In the genomic region with DNA sequence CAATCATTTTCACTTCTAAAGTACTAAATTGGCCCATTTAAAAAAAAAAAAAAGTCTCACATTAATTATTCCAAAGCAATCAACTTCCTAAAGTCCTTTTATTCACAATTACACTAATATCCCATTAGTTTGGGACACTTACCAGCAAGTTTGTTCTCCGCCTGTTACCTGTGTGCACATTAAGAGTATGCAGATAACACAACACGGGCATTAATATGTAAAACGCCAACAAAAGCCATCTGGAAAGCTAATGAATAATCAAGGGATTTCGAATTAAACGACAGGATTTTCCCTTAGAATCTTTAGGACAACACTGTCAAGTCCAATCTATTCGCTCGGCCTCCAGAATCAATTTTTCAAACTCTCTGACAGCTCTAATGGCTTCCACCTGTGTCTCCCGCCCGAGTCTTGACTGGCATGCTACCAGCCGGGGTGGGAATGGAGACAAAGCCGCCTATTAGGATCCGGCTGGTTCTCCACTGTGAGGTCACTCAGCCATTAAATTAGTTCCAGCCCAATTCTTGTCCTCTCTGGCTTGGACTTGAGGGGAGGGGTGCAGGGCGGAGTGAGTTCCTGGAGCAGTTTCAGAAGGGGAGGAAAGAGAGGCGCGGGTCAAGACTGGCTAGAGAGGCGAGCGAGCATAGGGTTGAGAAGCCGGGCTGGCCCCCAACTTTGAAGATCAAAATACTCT, we compare ENCODE assay signal across 9 mouse cellular contexts.
DNase-seq lines count a peak whose midpoint lies in the region; ATAC-seq and TF ChIP-seq lines count a peak whose summit lies in the region.
"Had no signal": no experiment of that assay in that cellular context is flagged by ENCODE, and none has a peak within 500 bp of the region (broad histone marks: within the 10 kb centered on the region; RNA-seq: fewer than 3 reads in every experiment).

No protein-coding gene starts in this region.

- ATAC-seq in lung, embryonic 16.5 days (ENCODE audit: low read depth) = peak; percentile 26; the same call in 1 of the 2 replicates
- ATAC-seq in kidney, postnatal 0 days (replicated peaks; ENCODE audit: low FRiP score, low read depth) = peak; percentile 82
- ATAC-seq in midbrain, embryonic 16.5 days = peak; percentile 80; the same call in 1 of the 2 replicates

- H3K4me3 ChIP-seq in lung, embryonic 16.5 days (ENCODE audit: low read length) = no peak overlapping the region
- no peak overlapping the region for H3K4me3 ChIP-seq in embryonic facial prominence, embryonic 10.5 days
- no peak overlapping the region for H3K4me3 ChIP-seq in heart, adult 2 months
- H3K4me3 ChIP-seq in kidney, postnatal 0 days (replicated peaks; ENCODE audit: low read depth, low read length) = no peak overlapping the region
- H3K4me3 ChIP-seq in midbrain, embryonic 16.5 days (ENCODE audit: low read depth, low read length) = no peak overlapping the region
- H3K4me3 ChIP-seq: lung, embryonic 15.5 days had no signal

- H3K27me3 ChIP-seq in lung, embryonic 16.5 days (ENCODE audit: control insufficient read depth, insufficient read depth, low read depth, low read length) = no peaks in the 10 kb centered on the region
- peaks cover 90% of the 10 kb centered on the region for H3K27me3 ChIP-seq in embryonic facial prominence, embryonic 10.5 days (replicated peaks; ENCODE audit: low read depth, poor library complexity, severe bottlenecking)
- H3K27me3 ChIP-seq in heart, adult 2 months (ENCODE audit: control insufficient read depth, insufficient read depth, low read length) = no peaks in the 10 kb centered on the region
- H3K27me3 ChIP-seq in kidney, postnatal 0 days (ENCODE audit: insufficient read depth, low read length) = no peaks in the 10 kb centered on the region
- H3K27me3 ChIP-seq in midbrain, embryonic 16.5 days (ENCODE audit: control insufficient read depth, insufficient read depth, low read depth, low read length) = peaks cover 14% of the 10 kb centered on the region
- H3K27me3 ChIP-seq: lung, embryonic 15.5 days had no signal

- H3K36me3 ChIP-seq in lung, embryonic 16.5 days (ENCODE audit: control insufficient read depth, insufficient read depth, low read length) = no peaks in the 10 kb centered on the region
- H3K36me3 ChIP-seq in embryonic facial prominence, embryonic 10.5 days (replicated peaks) = 0 out of 2 replicates have a peak, but pooled peaks cover 8% of the 10 kb centered on the region
- H3K36me3 ChIP-seq in heart, adult 2 months (ENCODE audit: control insufficient read depth, insufficient read depth, low read length) = no peaks in the 10 kb centered on the region
- no peaks in the 10 kb centered on the region for H3K36me3 ChIP-seq in kidney, postnatal 0 days (ENCODE audit: insufficient read depth, low read length)
- H3K36me3 ChIP-seq in midbrain, embryonic 16.5 days (ENCODE audit: control insufficient read depth, insufficient read depth, low read length) = no peaks in the 10 kb centered on the region
- H3K36me3 ChIP-seq: lung, embryonic 15.5 days had no signal

- H3K9me3 ChIP-seq in lung, embryonic 16.5 days (ENCODE audit: control insufficient read depth, low read length) = no peaks in the 10 kb centered on the region
- H3K9me3 ChIP-seq in embryonic facial prominence, embryonic 10.5 days = no peaks in the 10 kb centered on the region
- H3K9me3 ChIP-seq in kidney, postnatal 0 days (replicated peaks; ENCODE audit: low read length) = no peaks in the 10 kb centered on the region
- H3K9me3 ChIP-seq in midbrain, embryonic 16.5 days (replicated peaks; ENCODE audit: control insufficient read depth, low read length, poor library complexity, severe bottlenecking) = no peaks in the 10 kb centered on the region
- H3K9me3 ChIP-seq: lung, embryonic 15.5 days had no signal

- TF ChIP-seq CTCF in heart, adult 2 months (IDR thresholded peaks at IDR 0.05) = no peak
- TF ChIP-seq CTCF in kidney, postnatal 0 days (IDR thresholded peaks at IDR 0.05; ENCODE audit: low read depth) = no peak

- no peak overlapping the region for H3K9ac ChIP-seq in lung, embryonic 16.5 days (ENCODE audit: low read length)
- no peak overlapping the region for H3K9ac ChIP-seq in heart, adult 2 months (ENCODE audit: low read depth, low read length)
- H3K9ac ChIP-seq in kidney, postnatal 0 days (ENCODE audit: low read depth, low read length) = no peak overlapping the region
- no peak overlapping the region for H3K9ac ChIP-seq in midbrain, embryonic 16.5 days (ENCODE audit: low read depth, low read length)
- H3K9ac ChIP-seq: lung, embryonic 15.5 days had no signal

- WGBS in lung, embryonic 16.5 days = 53% methylated on average over 18 of the region's 18 CpGs
- 10% methylated on average over 18 of the region's 18 CpGs for WGBS in embryonic facial prominence, embryonic 10.5 days
- WGBS in heart, adult 2 months = 67% methylated on average over 18 of the region's 18 CpGs
- 13% methylated on average over 18 of the region's 18 CpGs for WGBS in kidney, postnatal 0 days
- WGBS in midbrain, embryonic 16.5 days = 9% methylated on average over 18 of the region's 18 CpGs

- no peaks in the 10 kb centered on the region for H3K79me2 ChIP-seq in heart, adult 2 months (replicated peaks; ENCODE audit: control insufficient read depth, insufficient read depth, low read length)

- TF ChIP-seq POLR2A in heart, adult 2 months (IDR thresholded peaks at IDR 0.05; ENCODE audit: insufficient read depth, low read depth, low read length) = no peak

- no peak overlapping the region for H3K4me2 ChIP-seq in lung, embryonic 16.5 days (ENCODE audit: low read depth, low read length)
- H3K4me2 ChIP-seq in kidney, postnatal 0 days (ENCODE audit: low read length) = peak overlapping the region; percentile 40; the same call in 1 of the 2 replicates
- no peak overlapping the region for H3K4me2 ChIP-seq in midbrain, embryonic 16.5 days (ENCODE audit: low read length)
- H3K4me2 ChIP-seq: lung, embryonic 15.5 days had no signal

- H3K4me1 ChIP-seq in lung, embryonic 16.5 days (replicated peaks; ENCODE audit: control insufficient read depth, insufficient read depth, low read length) = 0 out of 2 replicates have a peak, but pooled peaks cover 4% of the 10 kb centered on the region
- H3K4me1 ChIP-seq in embryonic facial prominence, embryonic 10.5 days = peaks cover 57% of the 10 kb centered on the region
- peaks cover 3% of the 10 kb centered on the region; the same call in 1 of the 2 replicates for H3K4me1 ChIP-seq in heart, adult 2 months (ENCODE audit: control insufficient read depth, insufficient read depth, low read length)
- peaks cover 19% of the 10 kb centered on the region; the same call in 1 of the 2 replicates for H3K4me1 ChIP-seq in kidney, postnatal 0 days (replicated peaks; ENCODE audit: insufficient read depth, low read length)
- peaks cover 2% of the 10 kb centered on the region; the same call in 1 of the 2 replicates for H3K4me1 ChIP-seq in midbrain, embryonic 16.5 days (ENCODE audit: control insufficient read depth, insufficient read depth, low read length)
- H3K4me1 ChIP-seq: lung, embryonic 15.5 days had no signal

- no peak for TF ChIP-seq EP300 in heart, adult 2 months (IDR thresholded peaks at IDR 0.05; ENCODE audit: insufficient read depth, low read depth, low read length)

- intact Hi-C loops in heart, adult 2 months (cut with DNase I) = no loop called here

- DNase-seq in lung, adult 18-20 months = no peak
- peak; percentile 93 for DNase-seq in embryonic facial prominence, embryonic 10.5 days (ENCODE audit: low spot score)
- DNase-seq in heart, adult 2 months = peak; percentile 67
- DNase-seq in kidney, postnatal 0 days (ENCODE audit: low spot score) = peak; percentile 87
- DNase-seq in thymus, postnatal 0 days (ENCODE audit: low spot score) = no peak
- DNase-seq in adrenal gland, adult 2 months = no peak

- no peak overlapping the region for H3K27ac ChIP-seq in lung, embryonic 16.5 days (ENCODE audit: low read length)
- H3K27ac ChIP-seq in embryonic facial prominence, embryonic 10.5 days (replicated peaks) = peak overlapping the region; percentile 65; the same call in 1 of the 2 replicates
- H3K27ac ChIP-seq in heart, adult 2 months = no peak overlapping the region
- H3K27ac ChIP-seq in kidney, postnatal 0 days = peak overlapping the region; percentile 32
- no peak overlapping the region for H3K27ac ChIP-seq in midbrain, embryonic 16.5 days (ENCODE audit: low read length)
- H3K27ac ChIP-seq: lung, embryonic 15.5 days had no signal

Comparison
In these comparisons a context has a peak if more than half of its experiments do, and no peak if none do; other contexts are left out.
1. ATAC-seq: peak in every context shown above with its lines; median percentile 82 in kidney, postnatal 0 days; 80 in midbrain, embryonic 16.5 days; 26 in lung, embryonic 16.5 days.
2. H3K27ac ChIP-seq: peak in embryonic facial prominence, embryonic 10.5 days (single experiment) and kidney, postnatal 0 days (single experiment); none in lung, embryonic 16.5 days (single experiment), heart, adult 2 months (single experiment) and midbrain, embryonic 16.5 days (single experiment).
3. DNase-seq: peak in embryonic facial prominence, embryonic 10.5 days (single experiment), heart, adult 2 months (2 of 2) and kidney, postnatal 0 days (single experiment); none in lung, adult 18-20 months (0 of 2), thymus, postnatal 0 days (single experiment) and adrenal gland, adult 2 months (single experiment).